Mouse (Mus musculus) myocyte (in vitro differentiated cells): ENCODE results near the gene Gm45717. TPM values are rescaled to one million over a fixed set of nuclear protein-coding genes. Genes with fewer than 3 reads are reported as not detected.
"Not testable (repeated sequence)": the region's sequence is repeated elsewhere in the genome, so short reads cannot be mapped to it uniquely, and the experiment has no call there.

ENCODE experiments used
- H3K27me3 ChIP-seq: one replicate; pipeline ENCODE4 v1.6.1; 2011; ENCODE audit not compliant: control insufficient read depth, insufficient read depth, insufficient read length
- H3K36me3 ChIP-seq: one replicate; pipeline ENCODE4 v1.6.1; 2011; ENCODE audit not compliant: control insufficient read depth, insufficient read depth
- H3K4me2 ChIP-seq: one replicate; pipeline ENCODE4 v1.6.1; 2011; ENCODE audit warnings: low read depth, control low read depth
- H3K4me3 ChIP-seq: one replicate; pipeline ENCODE4 v1.5.1; 2011; ENCODE audit warnings: mild to moderate bottlenecking, control low read depth, moderate library complexity
- H3K79me2 ChIP-seq: one replicate; pipeline ENCODE4 v1.6.1; 2011; ENCODE audit not compliant: control insufficient read depth, insufficient read depth
- H3ac ChIP-seq: one replicate; pipeline ENCODE4 v1.6.1; 2011; ENCODE audit not compliant: control insufficient read depth, insufficient read length
- CEBPB ChIP-seq: IDR thresholded peaks from 2 replicates; pipeline ENCODE4 v1.6.1; 2011; ENCODE audit warnings: mild to moderate bottlenecking, moderate library complexity; ENCODE audit not compliant: poor library complexity, insufficient read depth, severe bottlenecking
- E2F4 ChIP-seq: IDR thresholded peaks from one replicate; pipeline ENCODE4 v1.6.1; 2011; ENCODE audit warnings: mild to moderate bottlenecking, control low read depth, moderate library complexity; ENCODE audit not compliant: insufficient read depth
- MAX ChIP-seq: IDR thresholded peaks from one replicate; pipeline ENCODE4 v1.6.1; 2011; ENCODE audit warnings: low read depth, mild to moderate bottlenecking, control low read depth
- MYOD1 ChIP-seq, 3 experiments: IDR thresholded peaks; one replicate each; pipeline ENCODE4 v1.6.1; 2011; ENCODE audit warnings: control low read depth in 2 of 3, low read depth in 2 of 3, mild to moderate bottlenecking in 2 of 3, moderate library complexity in 1 of 3; ENCODE audit not compliant: insufficient read length in 2 of 3, control insufficient read depth in 1 of 3
- MYOG ChIP-seq, 3 experiments: IDR thresholded peaks; one replicate each; pipeline ENCODE4 v1.6.1; 2011; ENCODE audit warnings: control low read depth in 2 of 3, low read depth in 2 of 3, mild to moderate bottlenecking in 2 of 3; ENCODE audit not compliant: insufficient read length in 2 of 3, control insufficient read depth in 1 of 3, insufficient read depth in 1 of 3
- POLR2A ChIP-seq: IDR thresholded peaks from one replicate; pipeline ENCODE4 v1.6.1; 2011; ENCODE audit warnings: low read depth, mild to moderate bottlenecking, control low read depth, moderate library complexity; ENCODE audit not compliant: insufficient read length
- POLR2AphosphoS2 ChIP-seq: IDR thresholded peaks from one replicate; pipeline ENCODE4 v1.6.1; 2011; ENCODE audit warnings: low read depth, control low read depth; ENCODE audit not compliant: insufficient read length
- REST ChIP-seq: IDR thresholded peaks from one replicate; pipeline ENCODE4 v1.6.1; 2011; ENCODE audit warnings: mild to moderate bottlenecking, control low read depth, moderate library complexity; ENCODE audit not compliant: insufficient read depth, insufficient read length
- SRF ChIP-seq: IDR thresholded peaks from one replicate; pipeline ENCODE4 v1.6.1; 2011; ENCODE audit warnings: low read depth; ENCODE audit not compliant: control insufficient read depth, insufficient read length
- TCF12 ChIP-seq: IDR thresholded peaks from one replicate; pipeline ENCODE4 v1.6.1; 2011; ENCODE audit warnings: mild to moderate bottlenecking, control low read depth; ENCODE audit not compliant: poor library complexity, insufficient read depth, severe bottlenecking
- TCF3 ChIP-seq: IDR thresholded peaks from one replicate; pipeline ENCODE4 v1.6.1; 2011; ENCODE audit warnings: low read depth, control low read depth; ENCODE audit not compliant: insufficient read length
- USF1 ChIP-seq: IDR thresholded peaks from one replicate; pipeline ENCODE4 v1.6.1; 2011; ENCODE audit warnings: low read depth, mild to moderate bottlenecking, control low read depth, moderate library complexity
- polyA plus RNA-seq: library from polyadenylated mRNA; unstranded; fragments of >200 nt; fragmentation: generic; extraction: Trizol; gene quantifications from one replicate; pipeline ENCODE4 v1.2.1, GENCODE M21; 2012; ENCODE audit warnings: missing spikeins

Gene Gm45717
- polyA plus RNA-seq, 1 experiment, result 0.12 TPM

DNA sequence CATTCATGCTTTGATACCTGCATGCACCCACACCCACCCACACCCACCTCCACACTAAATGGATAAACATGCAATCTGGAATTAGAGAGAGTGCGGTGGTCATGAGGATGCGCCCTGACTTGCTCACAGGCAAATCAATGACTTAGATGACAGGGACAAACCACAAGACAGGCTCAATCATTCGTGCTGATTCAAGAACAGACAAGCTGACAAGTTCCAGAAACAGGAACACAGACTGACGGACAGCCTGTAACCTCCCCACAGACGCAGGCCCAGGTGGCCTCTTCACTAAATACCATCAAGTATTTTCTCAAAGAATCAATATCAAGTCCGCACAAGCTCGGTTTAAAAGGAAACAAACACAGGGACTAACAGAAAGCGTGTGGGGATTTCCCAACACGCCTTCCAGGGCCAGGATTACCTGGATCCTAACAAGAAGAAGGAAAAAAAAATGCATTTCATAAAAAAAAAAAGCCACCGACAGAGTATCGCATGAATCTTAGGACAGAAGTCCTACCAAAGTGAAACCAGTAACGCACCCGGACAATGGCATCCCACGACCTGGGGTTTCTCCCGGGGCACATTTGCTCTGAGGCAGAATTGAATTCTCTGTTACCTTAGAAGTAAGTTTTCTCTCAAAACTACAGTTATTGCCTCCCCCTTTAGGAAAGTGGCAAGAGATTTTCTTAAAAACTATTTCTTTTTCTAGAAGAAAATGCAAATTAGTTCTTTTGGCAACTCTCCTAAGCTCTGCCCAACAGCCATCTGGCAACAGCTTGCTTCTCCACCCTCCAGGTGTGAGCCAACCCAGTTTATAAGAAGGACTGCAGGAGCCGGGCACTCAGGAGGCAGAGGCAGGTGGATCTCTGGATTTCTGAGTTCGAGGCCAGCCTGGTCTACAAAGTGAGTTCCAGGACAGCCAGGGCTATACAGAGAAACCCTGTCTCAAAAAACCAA, 31.7 kb upstream of the Gm45717 start:
- no peak overlapping the region for H3K4me3 ChIP-seq
- H3ac ChIP-seq, result no peak overlapping the region
- no peaks in the 10 kb centered on the region for H3K79me2 ChIP-seq
- no peaks in the 10 kb centered on the region for H3K36me3 ChIP-seq
- no peaks in the 10 kb centered on the region for H3K27me3 ChIP-seq
- TF ChIP-seq POLR2A (no peak), MYOG (IDR thresholded peaks at IDR 0.05; ENCODE audit: control insufficient read depth in 1 of 3, insufficient read depth in 1 of 3, insufficient read length in 2 of 3, low read depth in 2 of 3) (no peak), TCF12 (no peak), POLR2AphosphoS2 (no peak)
- no peak overlapping the region for H3K4me2 ChIP-seq

DNA sequence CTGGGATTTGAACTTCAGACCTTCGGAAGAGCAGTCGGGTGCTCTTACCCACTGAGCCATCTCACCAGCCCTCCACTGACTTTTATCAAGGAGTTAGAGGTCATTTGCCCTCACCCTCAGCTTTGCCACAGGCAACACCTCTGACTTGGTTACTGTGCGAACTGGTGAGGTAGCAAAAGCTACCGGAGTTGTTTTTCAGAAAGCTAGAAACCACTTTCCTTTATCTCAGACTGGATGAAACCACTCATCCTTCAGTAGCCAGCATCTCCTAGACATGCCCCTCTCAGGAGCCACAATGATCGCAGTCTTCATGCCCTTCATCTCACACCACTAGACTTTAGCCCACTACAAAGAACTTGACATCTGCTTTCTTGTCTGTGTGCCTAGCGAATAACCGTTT, 27.2 kb upstream of the Gm45717 start:
- H3K36me3 ChIP-seq, result no peaks in the 10 kb centered on the region
- TF ChIP-seq CEBPB (no peak), MYOG (IDR thresholded peaks at IDR 0.05; ENCODE audit: control insufficient read depth in 1 of 3, insufficient read depth in 1 of 3, insufficient read length in 2 of 3, low read depth in 2 of 3) (no peak), E2F4 (no peak), SRF (no peak), TCF12 (no peak), POLR2A (no peak)
- no peaks in the 10 kb centered on the region for H3K79me2 ChIP-seq
- H3K27me3 ChIP-seq, result no peaks in the 10 kb centered on the region
- no peak overlapping the region for H3K4me3 ChIP-seq
- no peak overlapping the region for H3K4me2 ChIP-seq
- no peak overlapping the region for H3ac ChIP-seq

GRCm38 (mm10) chr7:140981704-140982103, 26.0 kb upstream of the Gm45717 start:
- H3K36me3 ChIP-seq, result no peaks in the 10 kb centered on the region
- TF ChIP-seq CEBPB (0 out of 2 replicates have a peak, but pooled peaks have one; percentile 19), MYOG (IDR thresholded peaks at IDR 0.05; ENCODE audit: control insufficient read depth in 1 of 3, insufficient read depth in 1 of 3, insufficient read length in 2 of 3, low read depth in 2 of 3) (no peak)
- no peak overlapping the region for H3K4me3 ChIP-seq
- H3K27me3 ChIP-seq, result no peaks in the 10 kb centered on the region
- H3K79me2 ChIP-seq, result no peaks in the 10 kb centered on the region
- peak overlapping the region; percentile 37 for H3K4me2 ChIP-seq
- no peak overlapping the region for H3ac ChIP-seq

DNA sequence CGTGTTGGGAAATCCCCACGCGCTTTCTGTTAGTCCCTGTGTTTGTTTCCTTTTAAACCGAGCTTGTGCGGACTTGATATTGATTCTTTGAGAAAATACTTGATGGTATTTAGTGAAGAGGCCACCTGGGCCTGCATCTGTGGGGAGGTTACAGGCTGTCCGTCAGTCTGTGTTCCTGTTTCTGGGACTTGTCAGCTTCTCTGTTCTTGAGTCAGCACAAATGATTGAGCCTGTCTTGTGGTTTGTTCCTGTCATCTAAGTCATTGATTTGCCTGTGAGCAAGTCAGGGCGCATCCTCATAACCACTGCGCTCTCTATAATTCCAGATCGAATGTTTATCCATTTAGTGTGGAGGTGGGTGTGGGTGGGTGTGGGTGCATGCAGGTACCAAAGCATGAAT, 21.0 kb upstream of the Gm45717 start:
- H3K36me3 ChIP-seq, H3K27me3 ChIP-seq, H3K4me3 ChIP-seq, H3K4me2 ChIP-seq, H3ac ChIP-seq, H3K79me2 ChIP-seq: not testable (repeated sequence)

- no peaks in the 10 kb centered on the region for H3K36me3 ChIP-seq
Observed at GRCm38 (mm10) chr7:140975465-140975864, 19.7 kb upstream of the Gm45717 start.

GRCm38 (mm10) chr7:140974940-140975339, 19.2 kb upstream of the Gm45717 start:
- no peak for TF ChIP-seq POLR2AphosphoS2
- no peak for TF ChIP-seq MYOD1 (IDR thresholded peaks at IDR 0.05; ENCODE audit: control insufficient read depth in 1 of 3, insufficient read length in 2 of 3, low read depth in 2 of 3)
- TF ChIP-seq MYOG (IDR thresholded peaks at IDR 0.05; ENCODE audit: control insufficient read depth in 1 of 3, insufficient read depth in 1 of 3, insufficient read length in 2 of 3, low read depth in 2 of 3), result no peak
- TF ChIP-seq REST, result no peak
- TF ChIP-seq POLR2A, result no peak
- TF ChIP-seq E2F4, result no peak
- TF ChIP-seq MAX, result no peak
- no peak for TF ChIP-seq CEBPB
- TF ChIP-seq SRF, result no peak
- TF ChIP-seq TCF3, result no peak
- no peak for TF ChIP-seq USF1
- no peak for TF ChIP-seq TCF12
- H3ac ChIP-seq, result no peak overlapping the region
- H3K79me2 ChIP-seq, result no peaks in the 10 kb centered on the region
- H3K27me3 ChIP-seq, result no peaks in the 10 kb centered on the region
- no peak overlapping the region for H3K4me2 ChIP-seq
- H3K4me3 ChIP-seq, result no peak overlapping the region
- no peaks in the 10 kb centered on the region for H3K36me3 ChIP-seq

More at GRCm38 (mm10) chr7:140975465-140975864, 19.7 kb upstream of the Gm45717 start:
- no peaks in the 10 kb centered on the region for H3K27me3 ChIP-seq
- H3K4me2 ChIP-seq, result no peak overlapping the region
- H3K79me2 ChIP-seq, result no peaks in the 10 kb centered on the region
- no peak overlapping the region for H3ac ChIP-seq
- H3K4me3 ChIP-seq, result no peak overlapping the region
- TF ChIP-seq TCF3 (no peak), CEBPB (peak; percentile 50; the same call in 1 of the 2 replicates)
